Mouse (Mus musculus) forebrain, embryonic 12.5 days (tissue): ENCODE data around the gene Zc3h4. TPM values are rescaled to one million over a fixed set of nuclear protein-coding genes. Genes with fewer than 3 reads are reported as not detected.

Source experiments
- ATAC-seq: fragments of 200-750 bp; cut with Nextera tagmentation; 2 replicates; pipeline ENCODE4 v1.8.0; 2017; ENCODE audit warnings: moderate TSS enrichment; ENCODE audit not compliant: low FRiP score
- H3K27ac ChIP-seq: fragments of 300-500 bp; sonication (generic); 2 replicates; pipeline ENCODE4 v1.5.1; 2016; ENCODE audit warnings: mild to moderate bottlenecking
- H3K27me3 ChIP-seq: fragments of 300-500 bp; sonication (generic); 2 replicates; pipeline ENCODE4 v1.6.1; 2016; ENCODE audit warnings: mild to moderate bottlenecking
- H3K36me3 ChIP-seq: fragments of 300-500 bp; sonication (generic); replicated peaks from 2 replicates; pipeline ENCODE4 v1.6.1; 2016; ENCODE audit warnings: mild to moderate bottlenecking
- H3K4me1 ChIP-seq: fragments of 300-500 bp; sonication (generic); 2 replicates; pipeline ENCODE4 v1.6.1; 2016
- H3K4me2 ChIP-seq: fragments of 300-500 bp; sonication (generic); 2 replicates; pipeline ENCODE4 v1.6.1; 2016; ENCODE audit warnings: mild to moderate bottlenecking, moderate library complexity
- H3K4me3 ChIP-seq: fragments of 300-500 bp; sonication (generic); replicated peaks from 2 replicates; pipeline ENCODE4 v1.5.1; 2016; ENCODE audit warnings: mild to moderate bottlenecking
- H3K9ac ChIP-seq: fragments of 300-500 bp; sonication (generic); 2 replicates; pipeline ENCODE4 v1.6.1; 2016; ENCODE audit warnings: mild to moderate bottlenecking
- H3K9me3 ChIP-seq: fragments of 300-500 bp; sonication (generic); 2 replicates; pipeline ENCODE4 v1.6.1; 2016
- WGBS: fragments of 180-500 bp; shearing (Covaris S2); methylation state at CpG from one replicate; pipeline ENCODE4 v1.1.7; 2016; 5-methylcytosine and 5-hydroxymethylcytosine counted together
- polyA plus RNA-seq: library from polyadenylated mRNA; unstranded; fragments of >200 nt; fragmentation: Nextera tagmentation; extraction: Ambion mirVana; gene quantifications from 2 replicates; pipeline ENCODE4 v1.2.1, GENCODE M21; 2016

Zc3h4 gene
- polyA plus RNA-seq, 1 experiment from 2014 or later: 25.5 TPM

GRCm38 (mm10) chr7:16456289-16456688 lies 55.6 kb downstream of the Zc3h4 start:
- Histone ChIP-seq H3K9me3 (no peaks in the 10 kb centered on the region), H3K36me3 (peaks cover 17% of the 10 kb centered on the region; the same call in 1 of the 2 replicates), H3K9ac (no peak overlapping the region), H3K4me1 (peaks cover 10% of the 10 kb centered on the region), H3K4me3 (no peak overlapping the region), H3K27ac (no peak overlapping the region), H3K27me3 (peaks cover 7% of the 10 kb centered on the region; the same call in 1 of the 2 replicates), H3K4me2 (no peak overlapping the region)
- ATAC-seq: no peak
- 90% methylated on average over 5 of the region's 5 CpGs for WGBS

GRCm38 (mm10) chr7:16460566-16460965 lies 59.9 kb downstream of the Zc3h4 start:
- no peak overlapping the region for H3K4me3 ChIP-seq
- no peaks in the 10 kb centered on the region for H3K4me1 ChIP-seq
- H3K4me2 ChIP-seq: no peak overlapping the region
- peaks cover 15% of the 10 kb centered on the region; the same call in 1 of the 2 replicates for H3K36me3 ChIP-seq
- H3K9ac ChIP-seq: no peak overlapping the region
- no peaks in the 10 kb centered on the region for H3K9me3 ChIP-seq
- ATAC-seq: peak; percentile 27; the same call in 1 of the 2 replicates
- H3K27ac ChIP-seq: no peak overlapping the region
- 76% methylated on average over 13 of the region's 13 CpGs for WGBS
- peaks cover 28% of the 10 kb centered on the region for H3K27me3 ChIP-seq

- H3K27ac ChIP-seq: no peak overlapping the region
- WGBS: 54% methylated on average over 6 of the region's 6 CpGs
These were observed 60.4 kb downstream of the Zc3h4 start for GRCm38 (mm10) chr7:16461151-16461550.

GRCm38 (mm10) chr7:16461705-16462104 lies 61.0 kb downstream of the Zc3h4 start:
- Histone ChIP-seq H3K4me3 (no peak overlapping the region), H3K27me3 (peaks cover 37% of the 10 kb centered on the region), H3K9ac (no peak overlapping the region), H3K27ac (no peak overlapping the region), H3K4me2 (no peak overlapping the region), H3K4me1 (no peaks in the 10 kb centered on the region), H3K9me3 (no peaks in the 10 kb centered on the region), H3K36me3 (0 out of 2 replicates have a peak, but pooled peaks cover 3% of the 10 kb centered on the region)
- 86% methylated on average over 6 of the region's 6 CpGs for WGBS
- no peak for ATAC-seq

More at GRCm38 (mm10) chr7:16461151-16461550, 60.4 kb downstream of the Zc3h4 start:
- no peak overlapping the region for H3K4me3 ChIP-seq
- 0 out of 2 replicates have a peak, but pooled peaks cover 9% of the 10 kb centered on the region for H3K36me3 ChIP-seq
- H3K9me3 ChIP-seq: no peaks in the 10 kb centered on the region
- ATAC-seq: no peak
- H3K4me2 ChIP-seq: no peak overlapping the region
- H3K27me3 ChIP-seq: peaks cover 32% of the 10 kb centered on the region
- H3K4me1 ChIP-seq: no peaks in the 10 kb centered on the region
- H3K9ac ChIP-seq: no peak overlapping the region

GRCm38 (mm10) chr7:16463214-16463613 lies 62.5 kb downstream of the Zc3h4 start:
- H3K4me3 ChIP-seq: no peak overlapping the region
- no peaks in the 10 kb centered on the region for H3K9me3 ChIP-seq
- peaks cover 40% of the 10 kb centered on the region for H3K27me3 ChIP-seq
- H3K9ac ChIP-seq: no peak overlapping the region
- H3K4me2 ChIP-seq: no peak overlapping the region
- no peaks in the 10 kb centered on the region for H3K36me3 ChIP-seq
- H3K4me1 ChIP-seq: peaks cover 6% of the 10 kb centered on the region; the same call in 1 of the 2 replicates
- WGBS: 1% methylated on average over 14 of the region's 14 CpGs
- ATAC-seq: peak; percentile 8; the same call in 1 of the 2 replicates
- H3K27ac ChIP-seq: no peak overlapping the region

- ATAC-seq: 0 out of 2 replicates have a peak, but pooled peaks have one; percentile 9
- H3K27me3 ChIP-seq: peaks cover 60% of the 10 kb centered on the region
These were observed 64.5 kb downstream of the Zc3h4 start for GRCm38 (mm10) chr7:16465160-16465559.

GRCm38 (mm10) chr7:16465568-16465967 lies 64.9 kb downstream of the Zc3h4 start:
- Histone ChIP-seq H3K27me3 (peaks cover 60% of the 10 kb centered on the region), H3K4me3 (no peak overlapping the region), H3K36me3 (no peaks in the 10 kb centered on the region), H3K9ac (no peak overlapping the region), H3K4me2 (no peak overlapping the region), H3K27ac (no peak overlapping the region), H3K9me3 (no peaks in the 10 kb centered on the region), H3K4me1 (peaks cover 9% of the 10 kb centered on the region; the same call in 1 of the 2 replicates)
- 93% methylated on average over 5 of the region's 5 CpGs for WGBS
- no peak for ATAC-seq

More at GRCm38 (mm10) chr7:16465160-16465559, 64.5 kb downstream of the Zc3h4 start:
- no peak overlapping the region for H3K4me3 ChIP-seq
- H3K27ac ChIP-seq: no peak overlapping the region
- no peaks in the 10 kb centered on the region for H3K36me3 ChIP-seq
- H3K4me1 ChIP-seq: peaks cover 9% of the 10 kb centered on the region; the same call in 1 of the 2 replicates
- no peaks in the 10 kb centered on the region for H3K9me3 ChIP-seq
- WGBS: 18% methylated on average over 8 of the region's 8 CpGs
- no peak overlapping the region for H3K9ac ChIP-seq
- no peak overlapping the region for H3K4me2 ChIP-seq

GRCm38 (mm10) chr7:16466565-16466964 lies 65.9 kb downstream of the Zc3h4 start:
- peaks cover 64% of the 10 kb centered on the region for H3K27me3 ChIP-seq

GRCm38 (mm10) chr7:16468115-16468514 lies 67.4 kb downstream of the Zc3h4 start:
- Histone ChIP-seq H3K4me1 (peaks cover 15% of the 10 kb centered on the region), H3K36me3 (no peaks in the 10 kb centered on the region), H3K9me3 (no peaks in the 10 kb centered on the region), H3K27ac (0 out of 2 replicates have a peak overlapping the region, but pooled peaks have one; percentile 4), H3K9ac (no peak overlapping the region), H3K4me3 (no peak overlapping the region), H3K4me2 (no peak overlapping the region), H3K27me3 (peaks cover 76% of the 10 kb centered on the region)
- 7% methylated on average over 5 of the region's 5 CpGs for WGBS
- ATAC-seq: peak; percentile 49; the same call in 1 of the 2 replicates

More at GRCm38 (mm10) chr7:16466565-16466964, 65.9 kb downstream of the Zc3h4 start:
- H3K4me3 ChIP-seq: no peak overlapping the region
- no peaks in the 10 kb centered on the region for H3K36me3 ChIP-seq
- no peak overlapping the region for H3K9ac ChIP-seq
- ATAC-seq: no peak
- no peak overlapping the region for H3K27ac ChIP-seq
- no peaks in the 10 kb centered on the region for H3K9me3 ChIP-seq
- whole genome bisulfite sequencing: 74% methylated on average over 4 of the region's 4 CpGs
- no peak overlapping the region for H3K4me2 ChIP-seq
- H3K4me1 ChIP-seq: peaks cover 9% of the 10 kb centered on the region; the same call in 1 of the 2 replicates

DNA sequence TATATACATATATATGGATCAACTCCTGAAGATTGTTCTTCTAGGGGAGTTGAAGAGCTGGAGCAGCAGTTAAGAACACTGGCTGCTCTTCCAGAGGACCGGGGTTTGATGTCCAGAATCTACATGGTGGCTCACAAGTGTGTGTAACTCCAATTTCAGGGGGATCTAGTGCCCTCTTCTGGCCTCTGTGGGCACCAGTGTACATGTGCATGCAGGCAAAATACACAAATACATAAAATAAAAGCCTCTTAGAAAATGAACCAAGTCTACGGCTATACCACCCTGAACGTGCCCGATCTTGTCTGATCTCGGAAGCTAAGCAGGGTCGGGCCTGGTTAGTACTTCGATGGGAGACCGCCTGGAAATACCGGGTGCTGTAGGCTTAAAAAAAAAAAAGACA lies 70.8 kb downstream of the Zc3h4 start:
- no peak overlapping the region for H3K9ac ChIP-seq
- H3K9me3 ChIP-seq: no peaks in the 10 kb centered on the region
- H3K4me2 ChIP-seq: no peak overlapping the region
- WGBS: 41% methylated on average over 9 of the region's 9 CpGs
- H3K4me3 ChIP-seq: no peak overlapping the region
- no peak overlapping the region for H3K27ac ChIP-seq
- no peaks in the 10 kb centered on the region for H3K36me3 ChIP-seq
- H3K4me1 ChIP-seq: peaks cover 33% of the 10 kb centered on the region
- H3K27me3 ChIP-seq: peaks cover 86% of the 10 kb centered on the region
- no peak for ATAC-seq

DNA sequence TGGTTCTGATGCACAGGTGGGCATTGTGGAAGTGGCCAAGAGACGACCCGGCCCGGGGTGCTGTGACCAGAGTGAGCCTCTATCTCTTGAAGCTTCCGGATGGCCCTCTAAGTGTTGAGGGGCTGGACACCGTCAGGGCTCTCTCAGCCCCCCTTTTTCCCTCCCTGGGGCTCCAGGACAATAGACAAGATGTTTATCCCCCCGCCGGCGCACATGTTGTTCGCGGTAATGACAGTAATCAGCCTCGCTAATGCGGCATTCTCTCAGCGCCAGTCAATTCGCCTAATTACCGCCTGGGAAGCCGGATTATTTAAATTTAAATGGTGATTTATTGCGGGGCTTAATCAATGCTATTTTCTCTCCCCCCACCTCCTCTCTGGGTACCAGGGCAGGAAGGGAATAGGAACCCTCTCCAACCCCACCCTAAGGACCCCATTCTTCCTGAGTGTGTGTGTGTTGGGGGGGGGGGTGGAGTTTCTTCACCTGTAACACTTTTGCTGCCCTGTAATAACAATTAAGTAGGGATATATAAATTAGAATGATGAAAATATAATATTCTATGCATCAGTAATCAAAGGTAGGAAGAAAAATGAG lies 71.5 kb downstream of the Zc3h4 start:
- Histone ChIP-seq H3K4me3 (no peak overlapping the region), H3K9ac (no peak overlapping the region), H3K27ac (no peak overlapping the region), H3K4me1 (peaks cover 36% of the 10 kb centered on the region), H3K4me2 (peak overlapping the region; percentile 35), H3K27me3 (peaks cover 92% of the 10 kb centered on the region), H3K9me3 (no peaks in the 10 kb centered on the region), H3K36me3 (no peaks in the 10 kb centered on the region)
- WGBS: under 1% methylated on average over 17 of the region's 17 CpGs
- ATAC-seq: peak; percentile 67

DNA sequence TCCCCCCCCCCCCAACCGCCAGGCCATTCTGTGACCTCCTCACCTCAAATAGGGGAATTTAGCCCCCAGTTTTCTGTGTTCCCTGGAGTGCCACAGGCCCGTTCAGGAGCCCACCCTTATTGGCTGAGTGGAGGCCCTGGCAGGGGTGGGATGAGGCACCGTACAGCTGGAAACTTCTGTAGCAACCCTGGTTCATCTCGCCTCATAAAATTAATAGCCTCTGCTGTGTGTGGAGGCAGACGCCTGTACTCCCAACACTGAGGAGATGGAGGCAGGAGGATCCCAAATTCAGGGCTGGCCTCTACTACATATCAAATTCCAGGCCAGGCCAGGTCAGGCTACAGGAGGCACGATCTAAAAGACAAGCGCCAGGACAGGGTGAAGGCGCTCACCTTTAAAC lies 73.1 kb downstream of the Zc3h4 start:
- Histone ChIP-seq H3K4me3 (no peak overlapping the region), H3K4me2 (no peak overlapping the region), H3K9ac (no peak overlapping the region), H3K27me3 (peaks cover 96% of the 10 kb centered on the region), H3K36me3 (no peaks in the 10 kb centered on the region), H3K27ac (no peak overlapping the region), H3K9me3 (no peaks in the 10 kb centered on the region), H3K4me1 (peaks cover 27% of the 10 kb centered on the region)
- ATAC-seq: no peak
- WGBS: 56% methylated on average over 8 of the region's 8 CpGs

DNA sequence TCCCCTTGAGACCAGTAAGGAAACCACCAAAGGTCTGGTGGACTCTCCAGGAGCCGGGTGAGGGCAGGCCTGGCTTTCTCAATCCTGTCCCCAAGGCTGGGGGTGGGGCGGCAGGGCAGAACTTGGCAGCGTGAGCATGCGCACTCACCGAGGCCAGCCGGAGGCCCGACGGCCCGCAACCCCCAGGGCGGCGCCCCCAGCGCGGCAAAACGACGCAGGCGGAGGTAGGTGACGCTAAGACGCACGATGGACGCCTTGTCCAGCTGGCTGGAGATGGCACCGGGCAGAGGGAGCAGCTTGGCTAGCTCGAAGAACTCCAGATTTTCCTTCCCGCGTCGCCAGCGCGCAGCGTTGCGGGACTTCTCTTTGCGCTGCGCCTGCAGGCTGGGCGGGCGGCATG lies 73.7 kb downstream of the Zc3h4 start:
- Histone ChIP-seq H3K4me3 (peak overlapping the region; percentile 28), H3K4me1 (peaks cover 27% of the 10 kb centered on the region)
- 3% methylated on average over 33 of the region's 33 CpGs for WGBS

More for the DNA sequence above, 73.7 kb downstream of the Zc3h4 start:
- peaks cover 90% of the 10 kb centered on the region for H3K27me3 ChIP-seq
- no peaks in the 10 kb centered on the region for H3K9me3 ChIP-seq
- H3K27ac ChIP-seq: no peak overlapping the region
- ATAC-seq: no peak
- no peaks in the 10 kb centered on the region for H3K36me3 ChIP-seq
- peak overlapping the region; percentile 19 for H3K4me2 ChIP-seq
- no peak overlapping the region for H3K9ac ChIP-seq
